In genomic region chr6:137169171-137169968, GRCm38 (mm10) we compare ENCODE assay signal across 9 mouse cellular contexts. TPM values are rescaled to one million over a fixed set of nuclear protein-coding genes. Genes with fewer than 3 reads are reported as not detected.
A peak's percentile ranks its signal among the peaks of the same experiment; 100 is the strongest.
DNase-seq lines count a peak whose midpoint lies in the region; ATAC-seq lines count a peak whose summit lies in the region.
"Had no signal": no experiment of that assay in that cellular context is flagged by ENCODE, and none has a peak within 500 bp of the region (broad histone marks: within the 10 kb centered on the region; RNA-seq: fewer than 3 reads in every experiment).

No protein-coding gene starts in this region.

- under 1% methylated on average over 53 of the region's 53 CpGs for WGBS in hindbrain, embryonic 14.5 days

- peaks cover 11% of the 10 kb centered on the region for H3K27me3 ChIP-seq in hindbrain, embryonic 14.5 days (ENCODE audit: control insufficient read depth, insufficient read depth, low read length)

- H3K27ac ChIP-seq in hindbrain, embryonic 14.5 days: no peak overlapping the region
- H3K27ac ChIP-seq: macrophage had no signal

- H3K9me3 ChIP-seq in hindbrain, embryonic 14.5 days (ENCODE audit: control insufficient read depth, low read length): no peaks in the 10 kb centered on the region

- H3K36me3 ChIP-seq in hindbrain, embryonic 14.5 days (replicated peaks; ENCODE audit: control insufficient read depth, insufficient read depth): no peaks in the 10 kb centered on the region

- H3K4me2 ChIP-seq in hindbrain, embryonic 14.5 days (replicated peaks): peak overlapping the region; percentile 99

- peak; percentile 91 for ATAC-seq in hindbrain, embryonic 14.5 days (ENCODE audit: low FRiP score)

- H3K9ac ChIP-seq in hindbrain, embryonic 14.5 days: peak overlapping the region; percentile 72

- DNase-seq in R1 (ENCODE audit: low read depth, low spot score): peak; percentile 91
- peak; percentile 98 to 99 for DNase-seq in cerebellum, postnatal 14 days
- peak; percentile 93 for DNase-seq in frontal cortex, postnatal 36 days (ENCODE audit: low spot score in 2 of 2)
- DNase-seq in hindbrain, embryonic 14.5 days (ENCODE audit: low spot score): peak; percentile 96
- peak; percentile 93 to 94 for DNase-seq in layer of hippocampus, postnatal 36 days
- peak; percentile 96 for DNase-seq in lung, postnatal 14 days
- DNase-seq in ovary, postnatal 36 days (ENCODE audit: low spot score): peak; percentile 95
- peak; percentile 50 to 85 for DNase-seq in thymus, postnatal 10 days (ENCODE audit: low spot score in 2 of 2)

- 0 out of 2 replicates have a peak, but pooled peaks cover 5% of the 10 kb centered on the region for H3K4me1 ChIP-seq in hindbrain, embryonic 14.5 days (replicated peaks; ENCODE audit: control insufficient read depth, insufficient read depth, low read length)

- peak overlapping the region; percentile 49 for H3K4me3 ChIP-seq in hindbrain, embryonic 14.5 days (replicated peaks; ENCODE audit: low read length)

RNA-seq across cellular contexts. Expression of gene Rerg, which starts 0.9 kb away (rescaled TPM):
- polyA plus RNA-seq in hindbrain, embryonic 14.5 days (2014; fragmentation: Nextera tagmentation; extraction: Ambion mirVana): 6.5 and 8.6 TPM in 2 replicates
- 10 to 100 TPM; 37.5 to 41.0 TPM for total RNA-seq in layer of hippocampus, postnatal 36 days (2021)
- polyA plus RNA-seq: macrophage had no signal
